In the genomic region with DNA sequence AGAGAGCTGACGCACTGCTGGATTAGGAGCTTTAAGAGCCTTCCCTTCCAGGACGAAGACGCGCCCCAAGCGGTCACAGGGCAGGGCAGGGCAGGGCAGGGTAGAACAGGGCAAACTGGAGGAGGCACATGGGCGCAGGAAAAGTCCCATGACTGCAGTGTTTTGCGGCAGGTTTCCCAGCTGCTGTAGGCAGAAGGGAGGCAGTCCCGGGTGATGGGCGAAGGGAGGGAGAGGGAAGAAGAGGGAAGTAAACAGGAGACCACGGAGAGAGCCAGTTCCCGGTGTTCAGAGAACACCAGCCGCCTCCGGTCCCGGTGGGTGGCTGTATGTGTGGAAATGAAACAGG, we compare ENCODE assay signal across 8 mouse cellular contexts. TPM values are rescaled to one million over a fixed set of nuclear protein-coding genes. Genes with fewer than 3 reads are reported as not detected.
A peak's percentile ranks its signal among the peaks of the same experiment; 100 is the strongest.
DNase-seq lines count a peak whose midpoint lies in the region; ATAC-seq and TF ChIP-seq lines count a peak whose summit lies in the region.

No protein-coding gene starts in this region.

- TF ChIP-seq CTCF in lung, embryonic 14.5 days (IDR thresholded peaks at IDR 0.05; ENCODE audit: low read depth), result peak; percentile 40

- peak overlapping the region; percentile 96 for H3K9ac ChIP-seq in ES-E14 (ENCODE audit: insufficient read depth, low read depth, low read length, poor library complexity, severe bottlenecking)
- H3K9ac ChIP-seq in lung, embryonic 14.5 days, result 0 out of 2 replicates have a peak overlapping the region, but pooled peaks have one; percentile 42
- no peak overlapping the region for H3K9ac ChIP-seq in neural tube, embryonic 14.5 days (replicated peaks; ENCODE audit: low read depth, low read length)

- peaks cover 2 to 22% of the 10 kb centered on the region in 2 experiments; a peak in 2 of 4 replicates for H3K4me1 ChIP-seq in ES-E14 (ENCODE audit: control insufficient read depth in 2 of 2, insufficient read depth in 2 of 2, low read length in 2 of 2, poor library complexity in 1 of 2)
- peaks cover 6% of the 10 kb centered on the region; the same call in 1 of the 2 replicates for H3K4me1 ChIP-seq in lung, embryonic 14.5 days (ENCODE audit: insufficient read depth)
- H3K4me1 ChIP-seq in neural tube, embryonic 14.5 days (ENCODE audit: control insufficient read depth, insufficient read depth, low read length), result peaks cover 20% of the 10 kb centered on the region

- peaks cover 43% of the 10 kb centered on the region for H3K27me3 ChIP-seq in lung, embryonic 14.5 days (ENCODE audit: insufficient read depth, low read length)
- H3K27me3 ChIP-seq in neural tube, embryonic 14.5 days (ENCODE audit: control insufficient read depth, insufficient read depth, low read length), result peaks cover 18% of the 10 kb centered on the region

- peak overlapping the region; percentile 100 for H3K27ac ChIP-seq in ES-E14 (ENCODE audit: insufficient read depth, low read depth, low read length, poor library complexity, severe bottlenecking)
- H3K27ac ChIP-seq in lung, embryonic 14.5 days (ENCODE audit: low read depth), result no peak overlapping the region
- H3K27ac ChIP-seq in neural tube, embryonic 14.5 days (ENCODE audit: low read depth, low read length), result no peak overlapping the region

- ATAC-seq in frontal cortex, adult (ENCODE audit: low TSS enrichment), result peak; percentile 66
- ATAC-seq in lung, embryonic 14.5 days (ENCODE audit: insufficient read depth), result peak; percentile 25; the same call in 1 of the 2 replicates
- ATAC-seq in neural tube, embryonic 14.5 days (ENCODE audit: low read depth), result no peak

- peak overlapping the region; percentile 89 for H3K4me2 ChIP-seq in lung, embryonic 14.5 days
- H3K4me2 ChIP-seq in neural tube, embryonic 14.5 days (ENCODE audit: low read depth, low read length), result peak overlapping the region; percentile 97

- intact Hi-C loops in heart, postnatal 36 days (cut with DNase I), result loop anchor here (1.0 to 5.0 kb wide), 5 partner anchors 77 to 193 kb away; no protein-coding TSS in a partner anchor

- in situ Hi-C loops in ES-E14 (cut with MboI; ENCODE audit: low sequenced_read_pairs in 2 of 2, unreplicated experiment in 2 of 2), result no loop called here

- H3K36me3 ChIP-seq in ES-E14 (ENCODE audit: control insufficient read depth, insufficient read depth, low read length, poor library complexity, severe bottlenecking), result no peaks in the 10 kb centered on the region
- H3K36me3 ChIP-seq in lung, embryonic 14.5 days (ENCODE audit: insufficient read depth), result no peaks in the 10 kb centered on the region
- no peaks in the 10 kb centered on the region for H3K36me3 ChIP-seq in neural tube, embryonic 14.5 days (ENCODE audit: control insufficient read depth, insufficient read depth, low read length)

- no peaks in the 10 kb centered on the region for H3K9me3 ChIP-seq in ES-E14 (ENCODE audit: control insufficient read depth, insufficient read depth, low read depth, low read length)
- H3K9me3 ChIP-seq in lung, embryonic 14.5 days (ENCODE audit: low read depth, low read length), result no peaks in the 10 kb centered on the region
- no peaks in the 10 kb centered on the region for H3K9me3 ChIP-seq in neural tube, embryonic 14.5 days (ENCODE audit: control insufficient read depth, low read length)

- peak overlapping the region; percentile 59 to 65 for H3K4me3 ChIP-seq in ES-E14 (ENCODE audit: insufficient read depth in 1 of 2, low read depth in 1 of 2, low read length in 2 of 2, poor library complexity in 1 of 2, severe bottlenecking in 1 of 2)
- peak overlapping the region; percentile 42 for H3K4me3 ChIP-seq in lung, embryonic 14.5 days (ENCODE audit: low read depth, low read length)
- H3K4me3 ChIP-seq in neural tube, embryonic 14.5 days (ENCODE audit: low read depth, low read length), result peak overlapping the region; percentile 32; the same call in 1 of the 2 replicates

- WGBS in lung, embryonic 14.5 days, result under 1% methylated on average over 14 of the region's 14 CpGs
- WGBS in neural tube, embryonic 14.5 days, result 0% methylated on average over 14 of the region's 14 CpGs

- DNase-seq in ES-E14 (ENCODE audit: low read depth, low spot score), result no peak
- peak; percentile 84 for DNase-seq in cerebellum, adult 11 months
- DNase-seq in heart, postnatal 36 days, result peak; percentile 80 to 89
- DNase-seq in layer of hippocampus, adult 8-10 months (ENCODE audit: low spot score in 2 of 2), result peak; percentile 79 to 83
- DNase-seq in lung, embryonic 14.5 days, result peak; percentile 9
- DNase-seq in urinary bladder, adult 2 months (ENCODE audit: low spot score), result peak; percentile 56

TF ChIP-seq in ES-E14, 5 proteins besides CTCF, POLR2A, EP300 and RAD21:
- TF ChIP-seq HCFC1 (IDR thresholded peaks at IDR 0.05; ENCODE audit: borderline replicate concordance, insufficient read depth, low read length) (0 out of 2 replicates have a peak, but pooled peaks have one; percentile 6), ZC3H11A (IDR thresholded peaks at IDR 0.05; ENCODE audit: borderline replicate concordance, low read depth, low read length) (no peak), ZNF384 (IDR thresholded peaks at IDR 0.05; ENCODE audit: low read depth, low read length) (no peak), CHD2 (IDR thresholded peaks at IDR 0.05; ENCODE audit: low read depth, low read length) (no peak)

RNA-seq across cellular contexts. Expression of a gene that starts 7.0 kb away (rescaled TPM):
- total RNA-seq in ES-E14 (2012; rRNA removed), result 90.8 and 173 TPM in 2 replicates
- total RNA-seq in heart, postnatal 36 days (2021), result 100 to 1,000 TPM; 135 to 146 TPM
- 100 to 1,000 TPM; 136 to 156 (median 140) TPM for total RNA-seq in layer of hippocampus, adult 8-10 months (2022)
- 2.0 and 2.3 TPM in 2 replicates for polyA plus RNA-seq in lung, embryonic 14.5 days (2014; fragmentation: Nextera tagmentation; extraction: Ambion mirVana)
- 2.2 and 2.8 TPM in 2 replicates for polyA plus RNA-seq in neural tube, embryonic 14.5 days (2014; fragmentation: Nextera tagmentation; extraction: Ambion mirVana)
- polyA plus RNA-seq in urinary bladder, adult 2 months (2012; rRNA removed), result 58.6 and 73.7 TPM in 2 replicates
